Mouse (Mus musculus) cerebellum, adult 2 months (tissue): ENCODE measurements at regions not wholly inside any gene's neighbourhood (a gene's known extent, or its start where the extent isn't known, plus 50 kb on each side); places are given as distances from the start of the nearest gene placed in this dataset.
A peak's percentile ranks its signal among the peaks of the same experiment; 100 is the strongest.

Source experiments
- DNase-seq, 2 experiments: peaks; one replicate each; pipeline ENCODE4 v3.0.0; 2021
- H3K27ac ChIP-seq: fragments of 200-500 bp; 2 replicates; pipeline ENCODE4 v1.5.1; 2012; ENCODE audit warnings: low read length, control low read depth, inconsistent platforms; ENCODE audit not compliant: insufficient read depth
- H3K27me3 ChIP-seq: fragments of 200-500 bp; 2 replicates; pipeline ENCODE4 v1.6.1; 2012; ENCODE audit warnings: inconsistent platforms, mild to moderate bottlenecking, low read length, moderate library complexity; ENCODE audit not compliant: control insufficient read depth, insufficient read depth
- H3K4me1 ChIP-seq: fragments of 200-500 bp; 2 replicates; pipeline ENCODE4 v1.6.1; 2011; ENCODE audit warnings: low read length; ENCODE audit not compliant: control insufficient read depth, insufficient read depth
- H3K4me3 ChIP-seq: fragments of 200-500 bp; replicated peaks from 2 replicates; pipeline ENCODE3; 2011; ENCODE audit warnings: mild to moderate bottlenecking, low read depth, low read length, control low read depth; ENCODE audit not compliant: insufficient read depth
- CTCF ChIP-seq: fragments of 200-500 bp; IDR thresholded peaks from 2 replicates; pipeline ENCODE4 v1.5.1; 2011; ENCODE audit warnings: low read depth, mild to moderate bottlenecking, control low read depth, low read length, moderate library complexity, borderline replicate concordance; ENCODE audit not compliant: insufficient read depth
- POLR2A ChIP-seq: fragments of 200-500 bp; IDR thresholded peaks from 2 replicates; pipeline ENCODE4 v1.6.1; 2011; ENCODE audit warnings: low read length, control low read depth, borderline replicate concordance; ENCODE audit not compliant: insufficient read depth
- WGBS: fragments of 180-500 bp; shearing (Covaris S2); methylation state at CpG from one replicate; pipeline ENCODE4 v1.1.7; 2018; 5-methylcytosine and 5-hydroxymethylcytosine counted together

DNA sequence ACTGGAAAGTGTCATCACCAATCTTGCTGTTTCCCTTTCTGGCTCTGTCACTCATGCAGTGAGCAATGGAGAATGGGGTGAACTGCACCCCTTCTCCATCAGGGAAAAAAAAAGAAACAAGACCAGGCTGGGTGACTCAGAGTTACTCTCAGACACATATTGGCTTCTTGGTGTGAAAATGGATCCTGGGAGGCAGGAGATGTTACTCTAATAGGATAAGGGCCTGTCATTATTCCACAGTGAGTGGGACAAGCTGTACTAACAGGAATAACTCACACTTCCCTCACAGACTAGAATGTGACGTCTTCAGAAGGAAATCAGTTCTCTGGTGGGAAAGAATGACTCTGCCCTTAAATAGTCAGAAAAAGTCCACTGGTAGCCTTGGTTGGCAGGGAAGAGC is 181.4 kb upstream of the Nlrp1b start:
- no peak for TF ChIP-seq CTCF
- no peak for TF ChIP-seq POLR2A
- Histone ChIP-seq H3K4me3 (no peak overlapping the region), H3K27ac (no peak overlapping the region), H3K27me3 (no peaks in the 10 kb centered on the region), H3K4me1 (no peaks in the 10 kb centered on the region; the same call in 1 of the 2 replicates)
- DNase-seq = no peak
- WGBS = 100% methylated on average over 1 of the region's 1 CpGs

DNA sequence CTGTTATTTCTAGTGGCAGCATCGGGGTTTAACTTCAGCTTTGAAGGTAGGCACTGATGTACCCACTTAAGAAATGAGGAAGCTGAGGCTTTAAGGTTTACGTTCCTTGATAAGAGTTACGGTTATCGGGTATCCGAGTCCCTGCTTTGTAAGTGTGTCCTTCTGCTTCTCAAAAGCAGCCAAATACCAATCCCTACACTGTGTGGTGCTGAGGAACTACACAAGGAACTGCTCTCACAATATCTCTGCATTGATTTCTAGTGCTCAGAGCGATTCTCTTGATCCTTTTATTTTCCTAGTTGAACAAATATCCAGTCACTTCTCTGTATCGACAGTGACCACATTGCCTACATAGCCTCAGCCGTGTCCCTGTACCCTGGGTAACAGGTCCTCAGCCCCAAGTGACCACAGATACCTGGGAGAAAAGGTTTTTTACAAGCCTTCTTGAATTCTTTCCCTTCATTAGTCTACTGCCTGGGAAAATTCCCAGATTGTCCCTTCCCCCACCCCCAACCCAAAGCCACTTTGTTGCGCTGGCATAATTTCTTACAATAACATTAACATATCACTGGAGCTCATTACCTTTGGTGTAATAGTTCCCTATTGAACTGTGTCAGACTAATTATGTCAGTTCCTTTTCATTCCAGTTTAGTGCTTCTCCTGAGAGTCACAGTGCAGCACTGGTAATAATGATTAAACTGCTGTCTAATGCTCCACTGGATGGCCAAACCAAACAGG is 184.0 kb upstream of the Nlrp1b start:
- Histone ChIP-seq H3K4me1 (no peaks in the 10 kb centered on the region; the same call in 1 of the 2 replicates), H3K27ac (no peak overlapping the region), H3K4me3 (no peak overlapping the region), H3K27me3 (no peaks in the 10 kb centered on the region)
- DNase-seq = no peak
- TF ChIP-seq CTCF (no peak), POLR2A (no peak)
- WGBS = 81% methylated on average over 9 of the region's 9 CpGs

DNA sequence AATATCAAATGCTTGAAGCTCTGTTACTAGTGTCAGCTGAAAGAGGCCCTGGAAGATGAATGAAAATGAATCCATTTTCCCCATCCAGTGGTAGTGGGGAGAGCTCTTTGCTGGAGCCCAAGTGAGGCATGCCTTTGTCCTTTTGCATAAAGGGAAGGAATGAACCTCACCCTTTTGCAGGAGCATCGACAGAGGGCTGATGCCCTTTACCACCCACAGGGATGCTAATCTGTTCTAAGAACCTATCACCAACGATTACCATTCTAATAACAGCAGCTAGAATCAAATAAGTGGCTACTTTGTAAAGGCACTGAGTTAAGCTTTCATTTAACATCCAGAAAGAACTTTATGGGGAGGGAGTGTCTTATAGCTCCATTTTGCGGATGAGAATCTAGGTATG is 184.9 kb upstream of the Nlrp1b start:
- no peak for TF ChIP-seq POLR2A
- H3K27me3 ChIP-seq = no peaks in the 10 kb centered on the region
- DNase-seq = no peak
- H3K4me3 ChIP-seq = no peak overlapping the region
- WGBS = 43% methylated on average over 3 of the region's 3 CpGs
- H3K4me1 ChIP-seq = no peaks in the 10 kb centered on the region
- H3K27ac ChIP-seq = no peak overlapping the region

DNA sequence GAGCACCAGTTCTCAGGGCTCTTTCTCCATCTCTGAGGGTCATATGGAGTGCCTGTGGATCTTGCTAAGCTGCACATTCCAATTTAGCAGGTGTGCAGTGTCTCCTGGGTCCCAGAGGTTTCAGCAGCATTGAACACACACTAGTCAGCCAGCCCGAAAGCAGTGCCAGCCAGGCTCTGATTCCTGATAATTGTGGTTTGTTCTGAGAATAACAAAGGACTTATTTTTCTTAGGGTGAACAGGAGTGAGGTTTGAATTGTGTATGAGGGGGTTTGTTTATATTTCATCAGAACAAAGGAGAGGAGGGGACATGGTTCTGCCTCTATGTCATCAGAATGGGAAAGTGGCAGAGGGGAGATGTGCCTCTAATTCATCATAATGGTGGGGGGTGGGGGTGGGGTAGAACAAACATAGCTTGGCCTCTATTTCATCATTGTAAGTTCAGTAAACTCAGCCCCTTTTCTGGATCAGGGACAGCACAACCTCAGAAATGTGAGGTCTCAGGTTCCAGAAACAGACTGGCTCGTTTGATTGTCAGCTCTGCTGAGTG is 191.8 kb upstream of the Nlrp1b start:
- WGBS = 76% methylated on average over 2 of the region's 2 CpGs
- H3K4me3 ChIP-seq = no peak overlapping the region
- no peaks in the 10 kb centered on the region for H3K4me1 ChIP-seq
- H3K27ac ChIP-seq = no peak overlapping the region; the same call in 1 of the 2 replicates
- no peaks in the 10 kb centered on the region for H3K27me3 ChIP-seq
- DNase-seq = no peak
- no peak for TF ChIP-seq POLR2A
- TF ChIP-seq CTCF = no peak

- no peak for DNase-seq
- H3K27ac ChIP-seq = no peak overlapping the region
- TF ChIP-seq POLR2A (no peak), CTCF (no peak)
These were observed 192.7 kb upstream of the Nlrp1b start for GRCm38 (mm10) chr11:71423242-71423641.

GRCm38 (mm10) chr11:71424879-71425278 is 194.3 kb upstream of the Nlrp1b start:
- H3K27ac ChIP-seq = peak overlapping the region; percentile 56; the same call in 1 of the 2 replicates
- H3K4me1 ChIP-seq = no peaks in the 10 kb centered on the region
- TF ChIP-seq CTCF (no peak), POLR2A (no peak)
- H3K4me3 ChIP-seq = no peak overlapping the region
- no peaks in the 10 kb centered on the region for H3K27me3 ChIP-seq
- WGBS = 37% methylated on average over 5 of the region's 5 CpGs
- peak in 1 of 2 experiments; percentile 29 for DNase-seq

More at GRCm38 (mm10) chr11:71423242-71423641, 192.7 kb upstream of the Nlrp1b start:
- Histone ChIP-seq H3K27me3 (no peaks in the 10 kb centered on the region), H3K4me1 (no peaks in the 10 kb centered on the region), H3K4me3 (no peak overlapping the region)
- 83% methylated on average over 3 of the region's 3 CpGs for WGBS

DNA sequence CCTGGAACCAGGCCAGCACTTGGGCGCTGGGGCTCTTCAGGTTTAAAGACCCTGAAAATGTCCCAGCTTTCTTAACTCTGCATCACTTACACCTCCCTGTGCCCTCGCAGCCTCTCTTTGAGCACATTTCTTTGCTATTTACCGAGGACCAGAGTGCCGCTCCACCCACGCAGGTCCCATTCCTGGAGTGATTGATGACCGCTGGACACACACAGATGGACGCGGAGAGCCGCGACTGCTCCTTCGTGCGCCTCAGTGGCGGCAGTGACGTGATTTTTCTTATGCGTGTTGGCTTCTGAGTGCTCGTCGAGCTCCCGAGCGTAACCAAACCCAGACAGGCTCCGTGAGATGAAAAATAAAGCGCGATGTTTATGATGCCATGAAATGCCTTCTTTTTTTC is 199.2 kb upstream of the Nlrp1b start:
- no peak overlapping the region for H3K4me3 ChIP-seq
- DNase-seq = no peak
- no peaks in the 10 kb centered on the region for H3K4me1 ChIP-seq
- H3K27ac ChIP-seq = no peak overlapping the region
- no peak for TF ChIP-seq CTCF
- TF ChIP-seq POLR2A = no peak
- WGBS = 82% methylated on average over 22 of the region's 22 CpGs
- no peaks in the 10 kb centered on the region for H3K27me3 ChIP-seq

- no peak for TF ChIP-seq POLR2A
- no peak for TF ChIP-seq CTCF
- Histone ChIP-seq H3K27me3 (no peaks in the 10 kb centered on the region), H3K27ac (no peak overlapping the region), H3K4me3 (no peak overlapping the region), H3K4me1 (peaks cover 8% of the 10 kb centered on the region; the same call in 1 of the 2 replicates)
- WGBS = 63% methylated on average over 6 of the region's 6 CpGs
- DNase-seq = no peak
These were observed 203.7 kb upstream of the Nlrp1b start for GRCm38 (mm10) chr11:71434241-71434640.
